Mouse (Mus musculus) hindbrain, embryonic 16.5 days (tissue): ENCODE results near the gene Cela2a. TPM values are rescaled to one million over a fixed set of nuclear protein-coding genes. Genes with fewer than 3 reads are reported as not detected.

ENCODE experiments used
- ATAC-seq: fragments of 200-750 bp; cut with Nextera tagmentation; 2 replicates; pipeline ENCODE4 v1.8.0; 2017; ENCODE audit warnings: moderate TSS enrichment, moderate library complexity
- H3K27ac ChIP-seq: fragments of 300-500 bp; sonication (generic); 2 replicates; pipeline ENCODE4 v1.5.1; 2014; ENCODE audit warnings: low read depth, mild to moderate bottlenecking, control low read depth, low read length, moderate library complexity
- H3K27me3 ChIP-seq: fragments of 300-500 bp; sonication (generic); replicated peaks from 2 replicates; pipeline ENCODE4 v1.6.1; 2014; ENCODE audit warnings: low read length; ENCODE audit not compliant: control insufficient read depth, insufficient read depth
- H3K36me3 ChIP-seq: fragments of 300-500 bp; sonication (generic); 2 replicates; pipeline ENCODE4 v1.6.1; 2014; ENCODE audit warnings: mild to moderate bottlenecking, low read length, moderate library complexity, mixed read lengths; ENCODE audit not compliant: control insufficient read depth, insufficient read depth
- H3K4me1 ChIP-seq: fragments of 300-500 bp; sonication (generic); 2 replicates; pipeline ENCODE4 v1.6.1; 2014; ENCODE audit warnings: low read depth, low read length; ENCODE audit not compliant: control insufficient read depth, insufficient read depth
- H3K4me2 ChIP-seq: fragments of 300-500 bp; sonication (generic); 2 replicates; pipeline ENCODE4 v1.6.1; 2014; ENCODE audit warnings: mild to moderate bottlenecking, low read length, control low read depth, moderate library complexity
- H3K4me3 ChIP-seq: fragments of 300-500 bp; sonication (generic); 2 replicates; pipeline ENCODE4 v1.5.1; 2014; ENCODE audit warnings: mild to moderate bottlenecking, low read length, control low read depth, moderate library complexity
- H3K9ac ChIP-seq: fragments of 300-500 bp; sonication (generic); 2 replicates; pipeline ENCODE4 v1.6.1; 2014; ENCODE audit warnings: low read depth, mild to moderate bottlenecking, control low read depth, low read length, moderate library complexity
- H3K9me3 ChIP-seq: fragments of 300-500 bp; sonication (generic); 2 replicates; pipeline ENCODE4 v1.6.1; 2014; ENCODE audit warnings: mild to moderate bottlenecking, low read length, moderate library complexity; ENCODE audit not compliant: control insufficient read depth
- WGBS: fragments of 180-500 bp; shearing (Covaris S2); extraction: QIAGEN DNeasy Blood & Tissue Kit; methylation state at CpG from one replicate; pipeline ENCODE4 v1.1.7; 2014; 5-methylcytosine and 5-hydroxymethylcytosine counted together
- polyA plus RNA-seq: library from polyadenylated mRNA; unstranded; fragments of >200 nt; fragmentation: Nextera tagmentation; extraction: Ambion mirVana; gene quantifications from 2 replicates; pipeline ENCODE4 v1.2.1, GENCODE M21; 2015

Cela2a gene
- polyA plus RNA-seq, 1 experiment from 2014 or later: not detected

- peaks cover 15% of the 10 kb centered on the region for H3K4me1 ChIP-seq
- no peak overlapping the region for H3K4me3 ChIP-seq
- WGBS: 69% methylated on average over 19 of the region's 19 CpGs
- no peak overlapping the region for H3K9ac ChIP-seq
- peak overlapping the region; percentile 61 for H3K27ac ChIP-seq
- no peaks in the 10 kb centered on the region for H3K9me3 ChIP-seq
- ATAC-seq: peak; percentile 58
- peaks cover 39% of the 10 kb centered on the region for H3K36me3 ChIP-seq
- H3K27me3 ChIP-seq: no peaks in the 10 kb centered on the region
- H3K4me2 ChIP-seq: no peak overlapping the region
These were observed 58.5 kb downstream of the Cela2a start for GRCm38 (mm10) chr4:141767353-141768036.

DNA sequence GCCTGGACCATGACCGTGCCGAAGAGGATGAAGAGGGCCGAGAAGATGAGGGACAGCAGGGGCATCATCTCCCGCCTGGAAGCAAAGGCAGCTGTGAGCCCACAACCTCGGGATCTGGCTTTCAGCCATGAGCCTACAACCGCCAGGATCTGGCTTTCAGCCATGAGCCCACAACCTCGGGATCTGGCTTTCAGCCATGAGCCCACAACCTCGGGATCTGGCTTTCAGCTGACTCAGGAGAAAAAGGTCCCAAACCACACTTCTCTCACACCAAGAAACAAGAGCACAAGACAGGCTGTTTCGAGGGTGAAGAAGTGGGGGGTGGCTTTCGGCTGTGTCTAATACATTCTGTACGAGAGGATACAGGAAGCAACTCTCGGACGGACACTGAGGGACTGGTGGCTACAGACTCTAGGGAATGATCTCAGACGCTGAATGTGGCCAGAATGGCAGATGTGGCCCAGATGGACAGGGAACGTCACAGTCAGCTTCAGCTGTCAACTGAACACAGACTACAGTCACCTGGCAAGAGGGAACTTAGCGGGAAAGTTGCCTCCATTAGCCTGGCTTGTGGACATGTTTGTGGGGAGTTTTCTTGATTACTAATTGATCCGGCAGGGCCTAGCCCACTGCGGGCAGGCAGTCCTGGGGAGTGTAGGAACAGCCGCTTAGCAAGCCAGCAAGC is 59.1 kb downstream of the Cela2a start:
- Histone ChIP-seq H3K9ac (no peak overlapping the region), H3K4me2 (peak overlapping the region; percentile 7; the same call in 1 of the 2 replicates), H3K4me3 (no peak overlapping the region), H3K36me3 (peaks cover 38% of the 10 kb centered on the region), H3K9me3 (no peaks in the 10 kb centered on the region), H3K4me1 (peaks cover 15% of the 10 kb centered on the region), H3K27ac (peak overlapping the region; percentile 61), H3K27me3 (no peaks in the 10 kb centered on the region)
- WGBS: 36% methylated on average over 19 of the region's 19 CpGs
- ATAC-seq: peak; percentile 77

- no peak; the same call in none of the 2 replicates for ATAC-seq
These were observed 59.7 kb downstream of the Cela2a start for GRCm38 (mm10) chr4:141766316-141766667.

DNA sequence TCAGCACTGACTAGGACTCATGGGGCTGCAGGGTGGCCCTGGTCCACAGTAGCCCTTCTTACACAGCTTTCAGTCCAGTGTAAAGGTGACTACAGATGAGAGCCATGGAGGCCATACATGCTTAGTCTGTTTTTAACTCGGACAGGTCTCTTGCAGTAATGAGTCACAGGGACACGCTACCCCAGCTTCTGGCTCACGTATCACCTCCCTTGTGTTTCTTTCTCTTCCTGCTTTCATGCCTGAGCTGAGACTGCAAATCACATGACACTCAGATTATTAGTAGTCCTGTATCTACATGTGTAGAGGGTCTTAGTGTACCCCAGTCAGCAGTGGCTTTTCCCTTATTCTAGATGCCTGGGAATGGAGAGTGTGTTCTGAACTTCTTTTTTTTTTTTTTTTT is 61.0 kb downstream of the Cela2a start:
- no peak overlapping the region for H3K4me3 ChIP-seq
- H3K27ac ChIP-seq: no peak overlapping the region
- H3K27me3 ChIP-seq: no peaks in the 10 kb centered on the region
- peaks cover 27% of the 10 kb centered on the region for H3K36me3 ChIP-seq
- 98% methylated on average over 3 of the region's 3 CpGs for WGBS
- no peaks in the 10 kb centered on the region for H3K9me3 ChIP-seq
- no peak for ATAC-seq
- H3K4me1 ChIP-seq: peaks cover 14% of the 10 kb centered on the region
- no peak overlapping the region for H3K4me2 ChIP-seq
- H3K9ac ChIP-seq: no peak overlapping the region

More at GRCm38 (mm10) chr4:141766316-141766667, 59.7 kb downstream of the Cela2a start:
- H3K27me3 ChIP-seq: no peaks in the 10 kb centered on the region
- WGBS: 56% methylated on average over 8 of the region's 8 CpGs
- H3K9me3 ChIP-seq: no peaks in the 10 kb centered on the region
- peak overlapping the region; percentile 7; the same call in 1 of the 2 replicates for H3K4me2 ChIP-seq
- H3K9ac ChIP-seq: no peak overlapping the region
- no peak overlapping the region for H3K4me3 ChIP-seq
- peak overlapping the region; percentile 61 for H3K27ac ChIP-seq
- H3K36me3 ChIP-seq: peaks cover 38% of the 10 kb centered on the region
- peaks cover 15% of the 10 kb centered on the region for H3K4me1 ChIP-seq

Other genes starting within 250 kb of the Cela2a start
- gene Fblim1, start 220.1 kb downstream of the Cela2a start, polyA plus RNA-seq: 42.9 and 51.5 TPM in 2 replicates
- 0.34 and 0.45 TPM in 2 replicates for gene Tmem82, start 207.5 kb downstream of the Cela2a start, polyA plus RNA-seq
- gene Slc25a34, start 202.3 kb downstream of the Cela2a start, polyA plus RNA-seq: 0.54 and 0.81 TPM in 2 replicates
- 6.5 and 6.7 TPM in 2 replicates for gene Plekhm2, start 161.3 kb downstream of the Cela2a start, polyA plus RNA-seq
- 0.32 TPM in 1 of 2 replicates, not detected in the other for gene Rsc1a1, start 140.6 kb downstream of the Cela2a start, polyA plus RNA-seq
- gene Ddi2, start 102.7 kb downstream of the Cela2a start, polyA plus RNA-seq: 11.0 and 12.6 TPM in 2 replicates
- 0.29 TPM in 1 of 2 replicates, not detected in the other for gene Agmat, start 79.5 kb downstream of the Cela2a start, polyA plus RNA-seq
- 5.9 and 6.7 TPM in 2 replicates for gene Dnajc16, start 35.2 kb downstream of the Cela2a start, polyA plus RNA-seq
- 22.2 and 23.5 TPM in 2 replicates for gene Casp9, start 32.5 kb downstream of the Cela2a start, polyA plus RNA-seq
- not detected in 2 replicates for gene Ctrc, start 20.2 kb upstream of the Cela2a start, polyA plus RNA-seq
- gene Efhd2, start 48.8 kb upstream of the Cela2a start, polyA plus RNA-seq: 77.6 and 78.6 TPM in 2 replicates
- 6.3 and 6.5 TPM in 2 replicates for gene Fhad1, start 188.9 kb upstream of the Cela2a start, polyA plus RNA-seq